Mouse (Mus musculus): ENCODE measurements around the gene Arhgef10l.

The Arhgef10l gene

DNA sequence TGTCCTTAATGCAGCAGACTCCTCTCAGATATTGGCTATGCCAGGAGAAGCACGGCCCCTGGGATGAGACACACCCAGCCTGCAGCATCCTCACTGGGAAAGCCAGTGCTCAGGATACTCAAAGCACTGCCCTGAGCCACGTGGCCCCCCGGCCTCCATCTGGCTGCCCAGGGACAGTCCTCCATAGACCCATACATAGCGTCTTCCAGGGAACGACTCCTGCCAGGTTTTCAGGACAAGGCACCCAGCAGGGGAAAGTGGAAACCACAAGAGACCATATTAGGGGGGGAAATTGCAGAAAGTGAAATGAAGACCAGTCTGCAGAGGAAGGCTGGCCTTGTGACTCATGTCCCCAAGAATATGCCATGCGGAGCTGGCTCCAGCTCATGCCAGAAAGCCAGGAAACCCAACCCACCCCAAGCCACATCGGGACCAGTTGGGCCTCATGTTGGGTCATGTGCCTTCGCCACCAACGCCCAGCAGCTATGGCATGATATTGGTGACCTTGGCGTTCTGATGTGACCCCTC, 30.9 kb downstream of the Arhgef10l start:
- no peak for DNase-seq (ENCODE audit: low spot score in 2 of 2)

DNA sequence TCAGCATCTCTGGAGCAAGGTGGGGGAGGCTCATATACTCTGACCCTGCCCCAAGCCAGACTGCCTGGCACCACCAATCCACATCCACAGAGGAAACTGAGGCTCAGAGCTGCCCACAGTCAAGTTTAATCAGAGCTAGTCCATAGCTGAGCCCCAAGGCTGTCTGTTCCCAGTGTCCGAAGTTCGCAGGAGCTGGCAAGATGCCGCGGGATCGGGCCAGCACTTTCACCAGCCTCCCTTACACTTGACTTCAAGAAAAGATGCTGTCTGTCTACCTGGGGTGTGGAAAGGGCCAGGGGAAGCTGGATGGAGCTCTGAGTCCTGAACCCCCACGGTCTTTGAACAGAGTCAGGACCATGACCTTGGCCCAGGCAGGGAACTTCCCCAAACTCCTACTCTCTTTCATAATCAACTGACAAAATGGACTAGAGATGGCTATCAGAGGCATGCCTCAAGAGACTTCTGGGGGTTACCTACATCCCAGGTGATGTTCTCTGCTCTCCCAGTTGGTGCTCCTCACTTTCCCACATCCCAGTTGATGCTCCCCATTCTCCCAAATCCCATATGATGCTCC, 34.4 kb downstream of the Arhgef10l start:
- DNase-seq (ENCODE audit: low spot score in 2 of 2), result no peak

DNA sequence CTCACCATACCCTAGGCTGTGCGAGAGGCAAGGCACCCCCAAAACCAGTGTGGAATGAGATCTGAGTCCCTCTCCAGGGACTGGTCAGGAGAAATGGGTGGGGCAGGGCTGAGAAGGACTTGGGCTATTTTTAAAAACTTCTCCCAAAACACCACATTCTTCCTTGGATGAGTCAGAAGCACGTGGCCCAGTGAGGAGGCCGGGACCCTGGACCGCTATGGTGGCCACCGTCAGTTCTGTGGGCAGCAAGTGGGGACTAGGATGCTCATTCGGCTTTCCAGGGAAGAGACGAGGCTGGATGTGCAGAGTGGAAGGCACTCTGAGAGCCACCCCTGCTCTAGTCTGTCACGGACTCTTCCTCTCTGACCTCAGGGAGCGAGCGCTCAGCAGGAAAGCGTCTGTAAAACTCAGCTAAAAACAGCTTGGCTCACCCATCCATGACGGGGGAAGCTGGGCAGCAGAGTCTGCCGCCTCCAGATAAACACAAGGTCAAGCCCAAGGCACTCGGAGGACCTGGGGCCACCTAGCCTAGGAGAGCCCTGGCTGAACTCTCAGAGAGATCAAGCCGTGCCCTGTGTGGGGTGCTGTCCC, 35.1 kb downstream of the Arhgef10l start:
- DNase-seq (ENCODE audit: low spot score in 2 of 2), result no peak

DNA sequence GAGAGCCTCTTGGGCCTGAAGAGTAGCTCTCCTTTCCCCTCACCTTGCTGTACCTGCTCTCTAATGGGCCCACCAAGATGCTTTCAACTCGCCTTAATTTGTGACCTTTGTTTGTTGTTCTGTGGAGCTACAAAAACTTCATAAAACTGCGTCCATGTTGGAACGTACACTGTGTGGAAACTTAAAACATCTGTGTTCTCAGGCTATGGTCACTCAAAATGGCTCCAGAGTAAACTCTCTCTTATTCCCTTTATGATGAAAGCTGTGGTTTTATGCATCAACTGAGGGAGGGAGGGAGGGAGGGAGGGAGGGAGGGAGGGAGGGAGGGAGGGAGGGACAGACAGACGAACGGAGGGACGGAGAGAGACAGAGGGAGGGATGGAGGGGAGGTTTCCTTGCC, 35.7 kb downstream of the Arhgef10l start:
- no peak for DNase-seq (ENCODE audit: low spot score in 2 of 2)

DNA sequence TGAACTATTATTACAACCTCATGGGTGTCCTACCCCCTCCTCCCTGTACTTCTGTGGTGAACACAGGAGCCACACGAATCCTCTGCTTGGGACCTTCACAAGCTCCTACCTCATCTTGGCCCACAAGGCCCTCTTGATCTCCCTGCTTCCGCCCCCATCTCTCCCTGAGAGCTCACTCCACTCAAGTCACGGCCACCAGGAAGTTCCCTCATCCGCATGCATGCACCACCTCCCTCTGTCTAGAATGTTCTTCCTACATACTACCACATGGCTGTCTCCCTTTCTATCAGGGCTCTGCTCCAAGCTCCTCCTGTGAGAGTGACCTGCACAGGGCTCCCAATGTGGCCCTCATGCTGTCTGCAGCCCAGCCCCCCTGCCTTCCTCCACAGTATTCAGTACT, 36.8 kb downstream of the Arhgef10l start:
- DNase-seq (ENCODE audit: low spot score in 2 of 2), result no peak

DNA sequence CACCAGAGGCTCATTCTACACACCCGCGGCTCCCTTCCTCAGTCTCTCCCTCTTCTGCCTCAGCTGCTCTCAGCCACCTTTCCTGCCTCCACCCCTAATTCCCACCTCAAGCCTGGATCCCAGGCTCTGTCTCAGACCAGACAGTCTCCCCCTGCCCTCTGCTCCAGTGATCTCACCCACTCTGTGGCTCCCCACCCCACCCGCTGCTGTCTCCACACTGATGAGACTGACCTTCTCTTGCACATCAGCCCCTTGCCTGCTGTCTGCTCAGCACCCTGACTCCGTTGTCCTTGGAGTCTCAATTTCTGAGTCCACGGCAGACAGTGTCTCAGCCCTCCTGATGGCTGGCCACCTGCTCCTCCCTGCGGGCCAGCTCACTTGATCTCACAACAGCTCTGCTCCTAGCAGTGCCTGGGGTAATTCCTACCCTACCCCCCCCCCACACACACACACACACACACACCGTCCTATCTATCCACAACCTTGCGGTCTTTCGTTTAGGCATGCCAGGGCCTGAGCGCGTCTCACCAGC, 37.3 kb downstream of the Arhgef10l start:
- DNase-seq (ENCODE audit: low spot score in 2 of 2), result no peak

DNA sequence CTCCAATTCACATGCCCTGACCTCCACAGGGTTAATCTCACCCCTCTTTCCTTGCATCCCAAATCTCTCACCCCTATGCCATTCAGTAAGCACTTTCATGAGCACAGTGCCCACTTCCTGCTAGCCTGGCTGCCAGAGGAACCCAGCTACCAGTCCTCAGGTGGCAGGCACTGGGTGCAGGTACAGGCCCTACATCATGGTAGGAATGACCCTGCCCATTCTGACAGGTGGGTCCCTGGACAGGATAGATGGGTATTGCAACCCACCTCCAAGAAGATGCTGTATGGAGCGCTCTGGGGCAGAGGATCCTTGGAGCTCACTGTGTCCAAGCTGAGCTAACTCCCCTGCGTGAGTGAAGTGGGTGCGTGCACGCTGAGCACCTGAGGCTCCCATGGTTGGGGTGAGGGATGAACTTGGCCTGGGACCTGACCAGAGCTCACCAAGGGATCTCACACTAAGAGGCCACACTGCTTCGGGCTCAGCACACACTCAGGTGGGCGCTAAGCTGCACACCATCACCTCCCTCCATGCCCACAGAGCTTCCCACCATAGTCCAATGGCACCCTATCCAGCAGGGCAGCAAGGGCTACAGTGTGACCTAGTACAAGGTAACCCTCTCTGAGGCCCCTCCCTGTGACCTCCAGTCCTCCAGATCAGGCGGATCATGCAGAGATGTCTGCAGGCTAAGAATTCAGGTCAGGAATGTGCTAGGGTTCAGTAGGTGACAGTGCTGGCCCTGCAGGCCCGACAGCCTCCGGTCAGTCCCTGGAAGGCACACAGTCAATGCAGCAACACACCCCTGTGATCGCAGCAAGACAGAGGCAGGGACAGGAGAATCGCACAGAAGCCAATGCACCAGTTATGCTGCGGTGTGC, 39.9 kb downstream of the Arhgef10l start:
- DNase-seq (ENCODE audit: low spot score in 2 of 2), result no peak

DNA sequence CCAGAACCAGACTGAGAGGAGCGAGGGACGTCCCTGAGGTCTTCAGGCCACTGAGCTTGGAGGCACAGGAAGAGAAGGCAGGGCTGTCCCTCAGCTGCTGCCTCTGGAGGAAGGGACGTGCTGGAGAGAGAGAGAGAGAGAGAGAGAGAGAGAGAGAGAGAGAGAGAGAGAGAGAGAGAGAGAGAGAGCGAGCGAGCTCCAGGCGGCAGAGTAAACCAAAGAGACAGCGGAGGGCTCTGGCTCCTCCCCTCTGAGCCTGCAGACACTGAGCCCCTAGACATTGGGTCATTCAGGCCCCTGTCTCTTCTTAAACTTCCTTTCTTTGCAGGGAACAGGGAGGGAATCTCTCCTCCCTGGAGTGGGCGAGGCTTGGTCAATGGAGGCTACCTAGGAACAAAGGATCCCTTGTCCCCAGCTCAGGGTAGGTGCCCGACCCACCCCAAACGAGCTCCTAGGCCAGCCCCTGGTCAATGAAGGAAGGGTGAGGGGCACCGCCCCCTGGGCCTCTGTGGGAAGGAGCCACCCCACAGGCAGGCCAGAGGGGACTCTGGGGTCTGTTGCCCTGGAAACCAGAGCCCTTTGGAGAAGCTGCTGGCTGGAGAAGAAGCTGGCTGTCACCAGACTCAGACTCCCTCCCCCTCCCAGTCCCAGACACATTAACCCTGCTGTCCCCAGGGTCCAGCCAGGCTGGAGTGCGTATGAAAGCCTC, 41.2 kb downstream of the Arhgef10l start:
- DNase-seq (ENCODE audit: low spot score in 2 of 2), result peak; percentile 72 to 81

DNA sequence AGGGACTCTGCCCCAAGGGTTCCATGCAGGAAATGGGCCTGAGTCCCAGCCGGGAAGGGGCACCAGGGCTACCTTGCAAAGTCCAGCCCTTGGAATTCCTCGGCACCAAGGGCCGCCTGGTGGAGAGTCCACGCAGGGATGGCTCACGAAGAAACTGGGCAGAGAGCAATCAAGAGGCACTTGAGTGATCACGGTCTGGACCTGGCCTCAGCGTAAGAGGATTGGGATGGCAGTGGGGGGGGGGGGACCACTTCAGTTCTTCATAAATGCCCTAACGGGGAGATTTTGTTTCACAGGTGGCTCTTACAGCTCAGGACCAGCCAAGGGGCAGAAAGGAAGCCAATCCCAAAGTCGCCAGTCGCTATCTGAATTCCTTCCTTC, 41.7 kb downstream of the Arhgef10l start:
- no peak for DNase-seq (ENCODE audit: low spot score in 2 of 2)

DNA sequence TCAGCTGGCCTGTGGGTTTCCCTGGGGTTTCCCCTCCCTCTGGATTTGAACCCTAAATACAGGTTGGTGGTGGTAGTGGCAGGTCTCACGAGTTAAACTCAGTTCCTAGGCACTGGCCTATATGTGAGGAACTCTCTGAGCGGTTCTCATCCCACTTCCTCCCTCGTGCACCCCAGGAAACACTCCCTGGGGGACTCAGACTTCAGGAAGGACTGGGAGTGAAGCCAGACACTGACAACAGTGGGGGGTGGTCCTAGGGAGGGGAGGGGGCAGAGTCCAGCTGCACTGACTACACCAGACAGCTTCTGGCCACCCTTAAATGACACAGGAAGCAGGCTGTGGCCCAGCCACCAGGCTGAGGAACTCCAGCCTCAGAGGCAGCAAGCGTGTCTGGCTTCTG, 43.0 kb downstream of the Arhgef10l start:
- no peak for DNase-seq (ENCODE audit: low spot score in 2 of 2)

DNA sequence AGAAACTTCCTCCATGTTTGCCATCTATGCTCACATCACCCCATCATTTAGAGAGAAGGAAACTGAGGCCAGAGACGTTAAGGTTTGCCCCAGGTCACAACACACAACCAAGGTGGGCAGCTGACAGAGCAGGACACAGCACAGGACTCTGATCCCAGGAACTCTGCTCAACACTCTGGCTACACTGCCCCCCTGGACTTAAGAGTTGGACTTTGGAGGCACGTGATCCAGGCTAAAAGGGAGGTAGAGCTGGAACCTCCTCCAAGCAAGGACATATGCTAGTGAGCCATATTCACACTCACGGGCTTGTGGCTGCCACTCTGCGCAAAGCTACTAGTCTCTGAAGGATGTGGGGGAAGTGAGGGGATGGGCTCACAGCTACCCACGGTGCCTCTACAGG, 45.3 kb downstream of the Arhgef10l start:
- no peak for DNase-seq (ENCODE audit: low spot score in 2 of 2)

DNA sequence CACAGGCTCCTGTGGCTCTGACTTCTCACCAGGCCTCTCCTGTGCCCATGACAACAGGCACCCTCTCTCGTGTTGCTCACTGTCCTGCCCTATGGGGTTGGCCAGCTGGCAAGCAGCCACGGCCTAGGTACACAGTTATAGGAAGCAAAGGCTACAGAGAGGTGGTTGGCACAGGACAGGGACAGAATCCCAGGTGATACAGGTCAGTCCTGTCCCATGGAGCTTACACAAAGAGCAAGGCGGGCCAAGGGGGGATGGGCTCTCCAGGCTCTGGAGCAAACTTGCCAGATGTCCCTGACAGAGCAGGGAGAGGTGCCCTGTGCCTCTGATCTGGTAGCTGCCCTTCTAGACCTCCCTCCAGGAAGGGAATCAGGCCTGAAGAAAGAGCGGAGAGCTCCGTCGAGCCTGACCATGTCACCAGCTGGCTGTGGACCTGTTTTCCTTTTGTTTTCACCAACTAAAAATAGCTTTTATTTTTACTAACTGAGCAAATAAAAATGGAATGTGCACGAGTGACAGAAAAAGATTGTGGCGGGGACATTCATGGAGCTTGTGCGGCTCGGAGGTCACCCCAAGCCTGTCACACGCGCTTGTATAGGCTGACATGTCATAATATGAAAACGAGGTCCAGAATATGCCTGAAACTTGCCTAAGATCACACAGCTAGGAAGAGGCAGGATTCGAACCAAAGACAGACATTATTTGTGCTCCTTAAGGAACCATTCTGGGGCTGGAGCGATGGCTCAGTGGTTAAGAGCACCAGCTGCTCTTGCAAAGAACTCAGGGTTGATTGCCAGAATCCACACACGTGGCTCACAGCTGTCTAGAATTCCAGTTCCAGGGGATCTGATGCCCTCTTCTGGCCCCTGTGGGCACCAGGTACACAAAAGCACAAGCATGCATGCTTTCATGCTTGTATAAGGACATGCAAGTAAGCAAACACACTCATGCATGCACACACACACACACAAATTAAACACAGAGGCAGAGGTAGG, 48.1 kb downstream of the Arhgef10l start:
- no peak for DNase-seq (ENCODE audit: low spot score in 2 of 2)

DNA sequence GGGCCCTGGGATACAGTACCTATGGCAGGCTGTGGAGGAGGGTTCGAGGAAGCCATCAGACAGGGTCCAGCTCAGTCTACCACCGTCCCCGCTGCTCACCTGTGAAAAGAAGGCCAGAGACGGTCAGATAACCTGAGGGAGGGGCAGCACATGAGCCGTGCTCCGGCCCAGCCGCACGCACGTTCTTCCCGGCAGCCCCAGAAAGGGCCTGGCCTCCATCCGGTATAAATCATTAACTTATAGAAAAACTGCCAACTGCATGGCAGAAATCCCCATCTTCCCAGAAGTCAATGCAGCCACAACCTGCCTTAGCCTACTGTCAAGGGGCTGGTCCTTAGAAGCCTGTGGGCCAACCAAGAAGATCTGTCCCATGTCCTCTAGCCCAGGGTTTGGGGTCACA, 48.9 kb downstream of the Arhgef10l start:
- no peak for DNase-seq (ENCODE audit: low spot score in 2 of 2)

DNA sequence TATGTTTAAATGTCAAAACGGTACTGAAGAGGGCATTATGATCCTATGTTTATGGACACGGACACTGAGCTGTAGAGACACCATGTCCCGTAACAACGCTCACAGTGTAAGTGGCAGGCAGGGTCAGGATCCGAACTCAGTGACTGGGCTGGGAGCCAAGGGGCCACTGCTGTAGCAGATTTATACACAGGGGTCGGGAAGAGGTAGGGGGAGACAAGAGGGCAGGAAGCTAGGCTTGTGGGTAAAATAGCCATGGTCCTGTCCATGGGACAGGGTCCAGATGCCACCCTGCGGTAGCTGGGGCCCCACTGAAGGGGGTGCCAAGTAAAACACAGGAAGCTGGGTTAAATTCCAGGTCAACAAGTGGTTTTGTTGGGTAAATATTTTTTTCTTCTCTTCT, 49.6 kb downstream of the Arhgef10l start:
- no peak for DNase-seq (ENCODE audit: low spot score in 2 of 2)

DNA sequence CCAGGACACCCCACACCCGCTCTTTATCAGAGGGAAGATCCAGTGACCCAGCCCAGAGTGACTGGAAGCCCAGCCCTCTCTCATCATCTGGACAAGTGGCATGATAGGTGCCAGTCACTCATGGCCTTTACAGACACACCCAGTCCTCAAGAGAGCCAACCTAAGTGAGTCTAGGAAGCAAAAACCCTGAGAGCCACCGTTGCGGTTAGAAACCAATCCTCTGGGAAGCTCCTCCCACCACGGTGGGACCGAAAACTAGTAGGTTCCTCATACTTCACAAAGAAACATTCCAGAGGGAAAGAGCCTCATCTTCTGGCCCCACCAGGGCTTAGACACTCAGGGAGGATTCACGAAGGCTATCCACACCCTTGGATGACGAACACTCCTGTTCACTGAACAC, 50.0 kb downstream of the Arhgef10l start:
- no peak for DNase-seq (ENCODE audit: low spot score in 2 of 2)

DNA sequence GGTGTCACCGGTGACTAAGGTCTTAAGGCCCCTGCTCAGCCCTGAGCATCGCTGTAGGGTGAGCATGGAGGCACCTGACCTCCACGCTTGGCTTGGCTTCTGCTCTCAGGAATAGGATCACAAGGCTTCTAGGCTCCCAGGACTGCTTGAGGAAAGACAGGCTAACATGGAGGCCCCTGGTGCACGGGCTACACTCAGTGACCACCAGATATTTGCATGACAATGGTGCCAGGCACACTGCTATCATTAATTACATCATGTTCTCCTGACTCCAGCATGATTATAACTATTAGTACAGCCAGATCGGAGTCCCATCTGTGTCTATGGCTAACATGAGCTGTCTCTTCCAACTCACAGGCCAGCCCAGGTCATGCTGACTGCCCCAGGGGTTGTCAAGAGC, 51.3 kb downstream of the Arhgef10l start:
- DNase-seq (ENCODE audit: low spot score in 2 of 2), result no peak

DNA sequence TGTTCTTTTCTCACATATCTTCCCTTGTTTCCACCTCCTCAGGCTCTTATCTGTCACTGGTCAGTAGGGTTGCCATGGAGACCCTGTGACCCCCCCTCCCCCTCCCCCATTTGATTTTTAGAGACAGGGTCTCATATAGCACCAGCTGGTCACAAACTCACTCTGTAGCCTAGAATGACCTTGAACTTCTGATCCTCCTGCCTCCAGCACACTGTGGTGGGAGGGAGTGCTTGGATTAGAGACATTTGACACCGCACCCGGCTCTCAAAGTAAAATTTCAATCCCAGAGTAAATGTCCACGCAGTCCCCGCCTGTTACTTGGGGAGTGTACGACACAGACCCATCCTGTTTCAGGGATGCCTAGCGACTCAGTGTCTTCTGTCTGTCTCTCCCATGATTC, 51.7 kb downstream of the Arhgef10l start:
- no peak for DNase-seq (ENCODE audit: low spot score in 2 of 2)

DNA sequence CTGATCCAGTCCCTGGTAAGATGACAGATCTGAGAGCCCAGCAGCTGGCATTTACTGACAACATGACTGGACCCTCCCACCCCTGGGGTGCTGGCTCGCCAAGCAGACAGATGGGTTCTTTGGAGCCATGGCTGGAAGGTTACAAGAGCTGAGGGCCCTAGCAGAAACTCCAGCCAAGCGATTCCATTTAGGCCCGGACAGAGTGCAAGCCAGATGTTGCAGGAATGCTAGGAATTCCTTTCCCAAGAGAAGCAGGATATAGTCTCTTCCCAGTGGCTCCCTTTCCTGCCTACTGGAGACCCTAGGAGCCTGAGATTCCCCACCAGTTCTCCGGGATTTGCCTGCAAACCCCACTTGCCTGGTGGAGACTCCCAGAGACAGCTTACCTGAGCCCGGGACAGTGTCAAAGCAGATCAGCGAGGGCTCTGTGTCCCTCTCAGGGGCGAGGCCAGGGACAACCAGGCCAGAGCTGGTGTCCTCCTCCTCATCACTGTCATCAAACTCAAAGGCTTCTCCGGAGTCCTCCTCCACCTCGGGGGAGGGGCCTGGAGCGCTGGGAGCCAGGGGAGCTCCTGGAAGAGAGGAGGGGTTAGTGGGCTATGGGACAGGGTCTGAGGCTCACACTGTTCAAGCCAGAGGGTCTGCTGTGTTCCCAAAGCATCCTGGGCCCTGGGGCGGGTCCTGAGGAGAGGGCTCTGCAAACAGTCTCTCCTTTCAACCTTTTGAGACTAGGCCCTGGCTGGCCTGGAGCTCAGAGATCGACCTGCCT, 54.8 kb downstream of the Arhgef10l start:
- DNase-seq (ENCODE audit: low spot score in 2 of 2), result no peak

DNA sequence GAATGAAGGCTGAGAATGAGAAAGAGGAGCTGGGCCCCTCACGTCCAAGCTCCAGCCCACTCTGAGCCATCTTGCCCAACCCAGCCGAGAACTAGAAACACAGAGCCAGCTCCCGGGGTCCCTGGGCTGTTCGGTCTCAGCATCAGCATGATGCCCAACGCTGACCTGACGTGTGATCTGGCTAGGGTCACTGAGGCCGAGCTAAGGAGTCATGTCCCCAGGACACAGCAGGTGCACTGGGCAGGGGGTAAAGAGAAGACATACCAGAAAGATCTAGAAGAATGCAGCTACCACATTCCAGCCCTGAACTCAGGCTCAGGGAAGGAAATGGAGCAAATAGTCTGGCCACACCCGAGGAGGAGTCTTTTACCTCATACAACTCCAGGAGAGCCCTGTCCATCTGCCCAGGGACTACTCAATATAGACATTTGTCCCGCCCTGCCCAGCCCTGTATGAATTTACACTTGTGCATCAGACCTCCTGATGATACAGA, 57.5 kb downstream of the Arhgef10l start:
- DNase-seq (ENCODE audit: low spot score in 2 of 2), result no peak

DNA sequence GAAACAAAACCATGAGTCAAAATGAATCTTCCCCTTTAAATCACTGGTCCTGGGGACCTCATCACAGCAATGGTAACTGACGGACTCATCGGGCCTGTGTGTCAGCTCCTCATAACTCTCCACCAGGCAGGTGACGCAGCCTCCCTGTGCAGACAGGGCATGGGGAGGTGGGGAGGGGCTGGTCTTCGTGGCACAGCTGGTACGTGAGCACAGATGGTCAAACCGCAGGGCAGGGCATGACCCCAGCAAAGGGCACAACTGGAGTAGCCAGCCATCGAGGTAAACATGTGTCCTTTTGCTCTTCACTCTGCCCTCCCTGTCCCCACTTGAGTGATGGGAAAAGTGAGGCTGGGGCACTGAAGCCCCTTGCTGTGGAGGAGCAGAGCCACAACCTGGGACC, 59.0 kb downstream of the Arhgef10l start:
- no peak for DNase-seq (ENCODE audit: low spot score in 2 of 2)
